Mouse (Mus musculus) ES-E14 (cell line): Measurements from ENCODE around the gene Ccng2. TPM values are rescaled to one million over a fixed set of nuclear protein-coding genes. Genes with fewer than 3 reads are reported as not detected.

Experiments
- DNase-seq: peaks from one replicate; pipeline ENCODE4 v3.0.0-alpha.2; 2013; ENCODE audit warnings: low read depth, low spot score
- H3K27ac ChIP-seq: 2 replicates; pipeline ENCODE4 v1.5.1; 2012; ENCODE audit warnings: low read depth, mild to moderate bottlenecking, low read length, moderate library complexity, mixed read lengths; ENCODE audit not compliant: poor library complexity, insufficient read depth, severe bottlenecking
- H3K36me3 ChIP-seq: 2 replicates; pipeline ENCODE4 v1.6.1; 2012; ENCODE audit warnings: mild to moderate bottlenecking, low read length, moderate library complexity, mixed read lengths; ENCODE audit not compliant: control insufficient read depth, poor library complexity, insufficient read depth, severe bottlenecking
- H3K4me1 ChIP-seq, 2 experiments: fragments of 150-350 bp in 1 of 2; sonication (generic) in 1 of 2; 2 replicates each; pipeline ENCODE4 v1.6.1; 2012; ENCODE audit warnings: low read length in 2 of 2, mild to moderate bottlenecking in 1 of 2, mixed read lengths in 1 of 2; ENCODE audit not compliant: control insufficient read depth in 2 of 2, insufficient read depth in 2 of 2, poor library complexity in 1 of 2
- H3K4me3 ChIP-seq, 2 experiments: fragments of 150-350 bp in 1 of 2; sonication (generic) in 1 of 2; 2 replicates each; pipeline ENCODE4 v1.5.1; 2012; ENCODE audit warnings: low read length in 2 of 2, low read depth in 1 of 2, mild to moderate bottlenecking in 1 of 2, mixed read lengths in 1 of 2; ENCODE audit not compliant: insufficient read depth in 1 of 2, poor library complexity in 1 of 2, severe bottlenecking in 1 of 2
- H3K9ac ChIP-seq: 2 replicates; pipeline ENCODE4 v1.6.1; 2012; ENCODE audit warnings: low read depth, mild to moderate bottlenecking, low read length, mixed read lengths; ENCODE audit not compliant: poor library complexity, insufficient read depth, severe bottlenecking
- H3K9me3 ChIP-seq: fragments of 150-350 bp; sonication (generic); 2 replicates; pipeline ENCODE4 v1.6.1; 2012; ENCODE audit warnings: low read depth, mild to moderate bottlenecking, low read length; ENCODE audit not compliant: control insufficient read depth, insufficient read depth
- CHD2 ChIP-seq: IDR thresholded peaks from 2 replicates; pipeline ENCODE4 v1.6.1; 2014; ENCODE audit warnings: mild to moderate bottlenecking, low read depth, low read length, inconsistent platforms
- HCFC1 ChIP-seq: IDR thresholded peaks from 2 replicates; pipeline ENCODE4 v1.6.1; 2012; ENCODE audit warnings: low read length, inconsistent platforms, borderline replicate concordance; ENCODE audit not compliant: insufficient read depth
- MAFK ChIP-seq: IDR thresholded peaks from 2 replicates; pipeline ENCODE4 v1.6.1; 2014; ENCODE audit warnings: mild to moderate bottlenecking, low read depth, low read length, inconsistent platforms; ENCODE audit not compliant: insufficient read depth
- ZC3H11A ChIP-seq: IDR thresholded peaks from 2 replicates; pipeline ENCODE4 v1.6.1; 2012; ENCODE audit warnings: low read depth, mild to moderate bottlenecking, inconsistent platforms, low read length, borderline replicate concordance
- ZNF384 ChIP-seq: IDR thresholded peaks from 2 replicates; pipeline ENCODE4 v1.6.1; 2012; ENCODE audit warnings: low read depth, low read length, inconsistent platforms
- in situ Hi-C, 2 experiments: fragments of 600-800 bp; cut with MboI; formaldehyde crosslinking; loops; one replicate each; pipeline ENCODE4 v1.15.1; 2025; ENCODE audit warnings: low sequenced_read_pairs in 2 of 2, inconsistent platforms in 1 of 2; ENCODE audit not compliant: unreplicated experiment in 2 of 2
- total RNA-seq: library from RNA; depleted of rRNA; stranded (reverse); fragments of 300-350 nt; gene quantifications from 2 replicates; pipeline ENCODE4 v1.2.3, GENCODE M21; 2012; rRNA removed

The Ccng2 gene
- 12.4 and 22.1 TPM in 2 replicates for total RNA-seq

- Histone ChIP-seq H3K4me1 (peaks cover 0 to 6% of the 10 kb centered on the region in 2 experiments; a peak in 1 of 4 replicates), H3K36me3 (peaks cover 8% of the 10 kb centered on the region; the same call in 1 of the 2 replicates), H3K9me3 (no peaks in the 10 kb centered on the region), H3K4me3 (peak within 1 kb of the TSS; percentile 72 to 100), H3K27ac (peak within 1 kb of the TSS; percentile 95), H3K9ac (peak within 1 kb of the TSS; percentile 96)
- in situ Hi-C loops: no loop called here
- TF ChIP-seq ZNF384 (no peak), HCFC1 (peak; percentile 60; the same call in 1 of the 2 replicates), CHD2 (peak; percentile 79)
- DNase-seq: peak; percentile 95
Observed at GRCm38 (mm10) chr5:93266883-93267704, at the start of gene Ccng2. Ccng2 (plus strand) TSS chr5:93267257.

DNA sequence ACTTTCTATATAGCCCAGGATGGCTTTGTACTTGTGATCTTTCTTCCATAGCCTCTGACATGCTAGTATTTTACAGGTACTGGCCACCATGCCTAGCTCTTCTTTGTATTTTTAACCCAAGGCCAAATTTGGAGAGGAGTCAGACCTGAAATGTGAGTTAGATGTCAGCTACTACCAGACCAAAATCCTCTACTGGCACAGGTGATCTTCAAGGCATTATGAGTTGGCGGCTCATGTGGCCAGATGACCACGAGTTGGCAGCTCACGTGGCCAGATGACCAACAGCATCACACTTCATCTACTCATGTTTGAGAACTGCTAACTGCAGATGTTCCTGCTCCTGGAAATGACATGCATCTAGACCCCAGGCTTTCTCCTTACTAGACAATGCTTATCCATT is 48.7 kb upstream of the Ccng2 start:
- in situ Hi-C loops: no loop called here
- no peak for DNase-seq
- no peak for TF ChIP-seq HCFC1
- TF ChIP-seq ZC3H11A: no peak
- no peak for TF ChIP-seq ZNF384
- TF ChIP-seq CHD2: no peak
- TF ChIP-seq MAFK: no peak
- Histone ChIP-seq H3K9me3 (no peaks in the 10 kb centered on the region), H3K27ac (no peak overlapping the region), H3K4me3 (no peak overlapping the region), H3K4me1 (no peaks in the 10 kb centered on the region), H3K36me3 (no peaks in the 10 kb centered on the region), H3K9ac (no peak overlapping the region)

DNA sequence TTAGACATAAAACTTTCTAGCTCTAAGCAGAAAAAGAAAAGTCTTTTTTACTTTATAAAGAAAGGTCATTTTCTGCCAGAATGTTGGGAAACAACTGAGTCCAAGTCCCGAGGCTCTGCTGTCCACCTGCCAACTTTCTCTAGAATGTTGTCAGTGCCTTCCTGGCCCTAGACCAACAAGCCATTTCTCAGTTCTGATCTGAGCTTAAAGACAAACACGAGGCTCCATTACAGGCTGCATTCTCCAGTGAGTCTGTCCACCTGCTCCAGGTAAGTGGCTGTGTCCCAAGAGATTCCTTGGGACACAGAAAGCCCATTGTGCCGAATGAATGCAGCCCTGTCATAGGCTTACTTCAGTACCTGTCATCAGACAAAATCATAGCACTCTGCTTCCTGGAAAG is 45.4 kb upstream of the Ccng2 start:
- H3K9ac ChIP-seq: no peak overlapping the region
- TF ChIP-seq CHD2: no peak
- TF ChIP-seq ZC3H11A: no peak
- no peak for TF ChIP-seq ZNF384
- TF ChIP-seq MAFK: no peak
- no peak for TF ChIP-seq HCFC1
- no peaks in the 10 kb centered on the region for H3K36me3 ChIP-seq
- H3K4me3 ChIP-seq: no peak overlapping the region
- in situ Hi-C loops: no loop called here
- no peaks in the 10 kb centered on the region for H3K4me1 ChIP-seq
- H3K27ac ChIP-seq: no peak overlapping the region
- H3K9me3 ChIP-seq: no peaks in the 10 kb centered on the region
- no peak for DNase-seq

- no peaks in the 10 kb centered on the region for H3K9me3 ChIP-seq
- no peaks in the 10 kb centered on the region for H3K4me1 ChIP-seq
- no peak overlapping the region for H3K27ac ChIP-seq
- H3K4me3 ChIP-seq: no peak overlapping the region
- no peak for DNase-seq
- TF ChIP-seq MAFK: no peak
- TF ChIP-seq HCFC1: no peak
- TF ChIP-seq ZC3H11A: no peak
- no peak for TF ChIP-seq CHD2
- TF ChIP-seq ZNF384: no peak
- no peak overlapping the region for H3K9ac ChIP-seq
- H3K36me3 ChIP-seq: no peaks in the 10 kb centered on the region
- in situ Hi-C loops: no loop called here
Observed at GRCm38 (mm10) chr5:93224549-93224948, 42.5 kb upstream of the Ccng2 start.
